Mouse (Mus musculus) brain, embryonic 18.5 days (tissue): ENCODE data around the gene Vwa8.
"Not testable (repeated sequence)": the region's sequence is repeated elsewhere in the genome, so short reads cannot be mapped to it uniquely, and the experiment has no call there.

Experiments
- DNase-seq: peaks from one replicate; pipeline ENCODE4 v3.0.0-alpha.2; 2012; ENCODE audit warnings: low read depth, low spot score

The Vwa8 gene

DNA sequence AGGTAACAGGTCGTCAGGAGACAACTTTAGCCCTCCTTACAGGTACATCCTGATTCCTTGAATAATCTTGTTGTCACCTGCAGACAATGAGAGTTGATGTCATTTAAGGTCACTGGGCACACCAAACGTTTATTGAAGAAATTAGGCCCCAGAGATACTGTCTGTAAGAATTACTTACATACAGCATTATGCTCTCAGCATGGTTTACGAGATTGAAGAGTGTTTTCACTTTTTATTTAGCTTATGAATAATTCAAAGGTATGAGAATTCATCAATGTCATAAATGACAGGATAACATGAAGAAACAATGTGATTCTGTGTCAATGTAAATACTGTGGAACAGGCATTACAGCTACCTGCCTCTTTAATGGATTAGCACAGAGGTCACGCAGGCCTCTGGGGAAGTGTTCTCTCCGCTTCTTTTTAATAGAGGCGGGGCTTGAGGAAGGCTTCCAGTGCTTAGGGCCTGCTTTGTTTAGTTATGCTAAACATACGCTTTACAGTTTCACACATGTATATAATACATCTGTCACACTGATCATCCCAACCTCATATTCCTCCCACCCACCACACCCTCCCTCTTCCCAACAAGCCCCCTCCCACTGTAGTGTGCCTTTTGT, 37.2 kb downstream of the Vwa8 start:
- DNase-seq, result no peak

DNA sequence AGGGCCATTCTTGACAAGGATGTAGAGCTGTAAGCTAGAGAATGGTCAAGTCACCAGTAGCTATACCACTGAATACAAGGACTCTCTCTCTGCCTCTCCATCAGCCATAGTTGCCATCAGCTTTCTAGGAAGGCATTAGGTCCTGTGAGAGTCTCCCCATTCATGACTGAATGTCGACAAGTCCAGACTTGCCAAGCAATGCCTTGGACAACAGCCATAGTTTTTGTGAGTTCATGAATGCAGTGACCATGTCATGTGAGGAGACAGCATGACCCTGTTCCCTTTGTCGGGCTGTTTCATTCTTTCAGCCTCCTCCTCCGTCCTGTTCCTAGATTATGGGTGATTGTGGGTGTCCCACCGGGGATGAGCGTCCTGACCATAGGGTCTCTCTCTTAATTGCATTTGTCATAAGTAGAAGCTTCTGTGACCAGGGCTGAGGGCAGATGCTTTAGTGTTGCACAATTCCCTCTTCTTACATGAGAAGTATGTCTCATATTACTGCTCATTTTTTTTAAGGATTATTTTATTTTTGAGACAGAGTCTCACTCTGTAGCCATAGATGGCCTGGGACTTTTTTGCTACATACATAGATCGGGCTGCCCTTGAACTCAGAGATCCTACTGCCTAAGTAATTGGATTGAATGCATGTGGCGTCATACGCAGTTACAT, 37.8 kb downstream of the Vwa8 start:
- no peak for DNase-seq

DNA sequence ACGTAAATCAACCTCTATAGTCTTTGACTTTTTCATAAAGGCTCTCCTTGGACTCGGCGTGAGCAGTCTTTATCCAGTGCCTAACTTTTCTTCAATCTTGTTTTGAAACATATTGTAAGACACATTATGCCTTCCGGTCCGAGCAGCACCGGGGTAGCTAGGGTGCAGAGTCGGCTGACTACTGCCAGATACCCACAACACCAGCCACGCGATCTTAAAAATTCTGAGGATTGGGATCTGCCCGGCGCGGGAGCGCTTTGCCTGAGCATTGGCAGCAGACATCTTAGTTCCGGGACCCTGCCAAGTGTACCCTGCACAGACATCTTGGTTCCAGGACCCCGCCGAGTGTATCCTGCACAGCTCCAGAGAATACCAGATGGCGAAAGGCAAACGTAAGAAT, 38.6 kb downstream of the Vwa8 start:
- DNase-seq, result not testable (repeated sequence)

DNA sequence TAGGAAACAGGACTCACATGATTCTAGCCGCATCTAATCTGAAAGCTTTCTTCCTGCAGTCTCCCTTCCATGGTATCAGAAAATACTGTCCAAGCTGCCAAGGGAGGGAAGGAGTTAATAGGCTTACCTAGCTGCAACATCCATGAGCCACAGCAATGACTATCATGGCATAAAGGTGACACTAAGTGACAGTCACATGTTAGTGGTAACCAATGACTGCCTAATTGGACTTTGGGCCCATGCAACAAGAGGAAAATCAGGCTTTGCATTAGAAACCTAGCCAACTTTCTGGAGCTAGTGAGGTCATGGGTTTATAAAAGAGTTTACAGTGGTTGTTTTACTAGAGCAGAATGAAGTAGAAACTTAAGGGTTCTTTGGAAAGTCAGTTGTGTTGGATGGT, 46.6 kb downstream of the Vwa8 start:
- DNase-seq, result no peak

DNA sequence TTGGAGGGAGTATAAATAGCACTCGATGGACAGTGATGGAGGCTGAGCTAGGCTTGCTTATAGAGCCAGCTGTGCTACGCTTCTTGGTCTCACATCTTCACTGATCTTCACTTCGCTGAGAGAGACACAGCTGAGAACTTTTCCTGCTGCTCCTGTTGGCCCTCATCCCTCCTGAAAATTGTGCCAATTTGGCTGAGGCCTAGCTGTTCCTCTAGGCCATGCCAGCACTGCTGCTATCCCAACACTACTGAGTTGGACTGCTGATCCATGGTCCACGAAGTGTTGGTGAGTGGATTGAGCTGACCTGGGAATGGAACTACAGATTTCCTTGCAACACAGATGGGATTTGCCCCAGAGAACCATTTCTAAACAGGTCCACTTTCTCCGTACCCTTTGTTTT, 47.4 kb downstream of the Vwa8 start:
- no peak for DNase-seq

DNA sequence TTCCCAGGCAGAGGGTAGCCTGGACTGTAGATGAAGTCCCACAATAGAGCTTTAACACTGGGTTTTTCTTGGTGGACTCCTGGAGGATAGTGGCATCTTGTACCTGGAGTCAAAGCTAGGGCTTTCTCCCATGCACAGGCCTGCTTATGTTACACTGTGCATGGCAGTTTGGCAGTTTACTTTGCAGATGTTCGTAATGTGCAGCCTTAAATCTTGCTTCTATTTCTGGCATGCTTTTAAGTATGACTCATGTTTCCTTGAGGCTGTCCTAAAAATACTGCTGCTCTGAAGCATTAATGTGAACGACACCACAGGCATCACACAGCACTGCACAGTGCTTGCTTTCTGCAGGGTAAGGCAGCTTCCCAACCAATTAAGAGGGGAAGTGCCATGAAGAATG, 51.9 kb downstream of the Vwa8 start:
- DNase-seq, result no peak

DNA sequence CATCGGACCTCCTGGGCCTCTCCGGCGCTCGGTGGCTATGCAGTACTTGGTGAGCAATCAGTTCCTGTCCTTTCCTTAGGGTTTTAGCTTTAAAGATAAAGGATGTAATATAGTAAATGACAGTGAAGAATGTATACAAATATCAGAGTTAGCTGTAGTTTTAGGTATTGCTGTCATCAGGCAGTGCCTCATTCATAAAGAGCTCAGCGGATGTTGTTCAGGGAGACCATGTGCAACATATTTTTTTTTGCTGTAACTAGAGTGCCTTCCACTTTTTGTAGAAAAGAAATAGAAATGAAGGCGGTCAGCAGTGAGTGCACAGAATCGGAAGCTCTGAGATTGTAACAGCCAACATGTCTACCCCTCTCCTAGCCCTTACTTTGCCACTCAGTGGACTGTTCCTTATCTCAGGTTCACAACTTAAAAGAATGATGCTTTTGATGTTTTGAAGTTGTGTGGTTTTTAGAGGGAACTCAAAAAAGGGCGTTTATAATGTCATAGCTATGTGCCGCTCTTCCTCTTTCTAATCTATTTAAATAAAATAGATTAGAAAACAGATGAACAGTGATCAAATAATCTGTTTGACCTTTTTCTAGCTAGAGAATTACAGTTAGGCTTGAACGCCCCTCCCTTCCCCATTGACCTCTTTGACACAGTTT, 59.5 kb downstream of the Vwa8 start:
- DNase-seq, result no peak

DNA sequence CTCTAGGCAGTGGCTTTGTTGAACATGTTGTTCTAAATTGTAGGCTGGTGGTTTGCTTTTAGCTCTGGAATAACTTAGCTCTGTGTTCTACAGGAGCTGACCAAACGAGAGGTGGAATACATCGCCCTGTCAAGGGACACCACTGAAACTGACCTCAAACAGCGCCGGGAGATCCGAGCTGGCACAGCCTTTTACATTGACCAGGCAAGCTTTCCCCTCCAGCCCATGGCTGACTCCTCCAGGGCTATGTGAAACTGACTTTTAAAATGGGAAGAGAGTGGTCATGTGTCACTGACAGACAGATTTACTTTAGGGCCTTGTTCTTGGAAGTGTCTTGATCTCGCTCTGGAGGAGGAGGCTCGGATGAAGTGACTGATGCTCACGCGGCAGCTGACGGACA, 63.2 kb downstream of the Vwa8 start:
- no peak for DNase-seq

DNA sequence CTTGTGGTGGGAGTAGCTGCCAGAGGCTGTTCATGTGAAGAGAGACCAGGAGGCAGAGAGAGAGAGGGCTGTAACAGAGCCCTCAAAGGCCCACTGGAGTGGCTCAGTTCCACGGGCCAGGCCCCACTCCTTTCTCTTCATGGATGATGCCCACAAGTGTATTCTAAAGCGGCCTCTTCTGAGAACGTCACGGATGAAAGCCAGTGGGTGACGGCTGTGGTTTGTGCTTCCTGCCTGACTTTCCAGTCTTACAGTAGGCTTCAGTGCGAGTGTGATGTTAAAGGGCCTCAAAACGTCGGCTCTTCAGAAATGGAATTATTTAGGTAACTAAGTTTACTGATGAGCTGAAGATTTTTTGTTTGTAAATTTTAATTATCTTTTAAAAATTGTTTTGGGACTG, 65.3 kb downstream of the Vwa8 start:
- no peak for DNase-seq

DNA sequence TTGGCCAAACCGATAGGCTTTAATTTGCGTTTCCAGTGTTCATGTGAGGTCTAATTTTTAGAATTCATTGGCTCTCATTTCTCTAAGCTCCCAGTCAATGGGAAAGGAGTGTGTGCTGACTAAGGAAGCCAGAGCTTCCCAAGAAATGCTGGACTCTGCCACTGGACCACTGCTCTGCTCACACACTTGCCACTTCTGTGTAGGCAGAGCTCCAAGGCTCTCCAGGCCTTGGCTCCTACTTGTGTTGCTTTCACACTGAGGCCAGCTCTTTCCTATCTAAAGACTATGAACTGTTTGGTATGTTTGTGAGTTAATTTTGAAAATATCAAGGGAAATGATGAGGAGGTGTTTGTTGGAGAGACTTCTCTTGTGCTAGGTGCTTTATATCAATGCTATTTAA, 67.8 kb downstream of the Vwa8 start:
- DNase-seq, result no peak

DNA sequence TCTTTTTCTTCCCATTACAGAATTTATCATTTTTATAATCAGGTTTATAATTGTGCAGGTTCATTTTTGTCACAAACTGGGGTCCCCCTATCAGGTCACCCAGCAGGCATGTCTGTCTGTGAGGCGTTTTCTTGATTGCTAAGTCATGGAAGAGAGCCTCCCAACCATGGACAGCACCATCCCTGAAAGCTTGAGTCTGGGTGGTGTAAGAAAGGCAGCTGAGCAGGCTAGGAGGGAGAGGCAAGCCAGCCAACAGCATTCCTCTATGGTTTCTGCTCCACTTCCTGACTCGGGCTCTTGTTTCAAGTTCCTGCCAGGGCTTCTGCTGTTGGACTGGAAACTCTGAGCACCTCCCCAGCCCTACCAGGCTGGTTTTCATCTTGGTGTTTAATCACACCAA, 72.4 kb downstream of the Vwa8 start:
- no peak for DNase-seq

DNA sequence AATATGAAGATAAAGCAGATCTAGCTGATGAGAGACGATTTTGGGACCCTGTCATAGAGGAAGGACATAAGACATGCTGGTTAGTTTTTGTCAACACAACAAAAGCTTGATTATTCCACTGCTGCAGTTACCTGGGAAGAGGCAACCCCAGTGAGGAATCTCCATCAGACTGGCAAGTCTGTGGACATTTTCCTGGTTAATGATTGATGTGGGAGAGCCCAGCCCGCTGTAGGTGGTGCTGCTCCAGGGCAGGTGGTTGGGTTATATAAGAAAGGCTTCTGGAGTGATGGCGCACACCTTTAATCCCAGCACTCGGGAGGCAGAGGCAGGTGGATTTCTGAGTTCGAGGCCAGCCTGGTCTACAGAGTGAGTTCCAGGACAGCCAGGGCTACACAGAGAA, 74.8 kb downstream of the Vwa8 start:
- no peak for DNase-seq

DNA sequence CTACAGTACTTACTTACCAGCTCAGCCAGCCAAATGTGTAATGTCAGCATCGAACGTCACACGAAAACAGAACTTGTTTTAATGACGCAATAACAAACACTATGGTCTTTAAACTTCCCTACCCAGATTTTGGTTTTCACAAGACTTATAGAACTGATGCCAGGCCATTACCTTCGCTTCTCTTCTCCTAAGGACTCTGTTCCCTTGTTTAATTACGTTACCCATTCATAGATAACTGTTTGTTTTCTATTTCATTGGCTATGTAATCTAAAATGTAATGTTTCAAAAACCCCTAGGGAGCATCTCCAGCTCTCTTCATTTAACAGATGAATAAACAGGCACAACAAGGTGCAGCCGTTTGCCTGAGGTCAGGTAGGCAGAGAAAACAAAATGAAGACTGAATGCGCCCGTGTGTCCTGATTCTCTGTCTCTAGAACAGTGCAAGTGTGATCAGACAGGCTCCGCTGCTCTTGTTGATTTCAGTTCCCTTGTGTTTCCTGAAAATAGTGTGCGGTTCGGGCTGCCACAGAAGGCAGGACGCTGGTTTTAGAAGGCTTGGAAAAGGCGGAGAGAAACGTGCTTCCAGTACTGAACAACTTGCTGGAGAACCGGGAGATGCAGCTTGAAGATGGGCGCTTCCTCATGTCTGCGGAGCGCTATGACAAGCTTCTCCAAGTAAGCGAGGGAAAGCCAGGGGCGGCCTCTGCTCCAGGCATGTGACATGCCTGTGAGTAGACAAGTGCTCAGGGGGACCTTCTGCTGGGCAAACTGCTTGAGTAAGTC, 76.1 kb downstream of the Vwa8 start:
- DNase-seq, result no peak

DNA sequence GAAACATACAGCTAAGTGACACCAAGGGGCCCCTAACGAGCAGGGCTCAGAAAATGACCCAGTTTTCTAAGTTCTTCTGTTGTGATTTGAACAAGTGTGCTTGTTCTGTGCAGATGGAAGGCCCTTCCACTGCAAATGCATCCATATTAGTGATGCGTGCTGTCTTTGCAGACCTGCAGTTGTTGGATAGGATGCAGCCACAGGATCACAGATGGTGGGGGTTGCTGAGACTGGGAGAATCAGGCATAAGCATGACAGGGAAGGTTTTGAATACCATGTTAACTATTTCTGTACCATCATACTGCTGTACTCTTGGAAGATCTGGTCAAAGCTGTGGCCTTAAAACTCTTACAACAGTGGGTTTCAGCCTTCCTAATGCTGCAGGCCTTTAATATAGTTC, 83.2 kb downstream of the Vwa8 start:
- no peak for DNase-seq

DNA sequence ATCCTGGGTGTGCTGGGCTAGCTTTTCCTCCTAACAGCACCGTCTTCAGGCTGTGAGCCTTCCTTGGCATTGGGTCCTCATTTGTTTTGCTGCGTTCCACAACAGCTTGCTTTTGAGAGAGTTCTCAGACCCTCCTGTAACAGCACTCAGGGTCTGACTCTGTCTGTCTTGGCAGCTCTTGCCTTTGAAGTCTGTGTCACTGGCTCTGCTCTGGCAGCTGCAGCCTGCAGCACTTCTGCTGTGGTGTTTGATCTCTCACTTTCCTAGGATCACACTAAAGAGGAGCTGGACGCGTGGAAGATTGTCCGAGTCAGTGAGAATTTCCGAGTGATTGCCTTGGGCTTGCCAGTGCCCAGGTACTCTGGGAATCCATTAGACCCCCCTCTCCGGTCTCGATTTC, 84.5 kb downstream of the Vwa8 start:
- DNase-seq, result no peak

DNA sequence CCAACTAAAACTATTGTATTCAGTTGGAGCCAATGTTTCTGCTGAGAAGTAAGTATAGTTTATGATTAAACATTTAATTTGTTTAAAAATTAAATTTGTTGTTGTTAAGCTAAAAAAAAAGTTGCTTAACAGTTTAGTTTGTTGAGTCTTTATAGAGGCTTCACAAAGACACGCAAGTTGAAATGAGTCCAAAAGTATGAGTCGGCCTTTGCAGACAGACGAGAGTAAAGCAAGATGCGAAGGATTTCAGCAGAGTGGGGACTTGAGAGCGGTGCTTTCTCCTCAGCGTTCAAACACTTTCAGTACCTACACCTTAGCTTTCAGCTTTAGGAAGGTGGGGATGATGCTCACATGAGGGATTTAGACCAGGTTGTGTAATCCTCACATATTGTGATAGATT, 85.7 kb downstream of the Vwa8 start:
- DNase-seq, result no peak

DNA sequence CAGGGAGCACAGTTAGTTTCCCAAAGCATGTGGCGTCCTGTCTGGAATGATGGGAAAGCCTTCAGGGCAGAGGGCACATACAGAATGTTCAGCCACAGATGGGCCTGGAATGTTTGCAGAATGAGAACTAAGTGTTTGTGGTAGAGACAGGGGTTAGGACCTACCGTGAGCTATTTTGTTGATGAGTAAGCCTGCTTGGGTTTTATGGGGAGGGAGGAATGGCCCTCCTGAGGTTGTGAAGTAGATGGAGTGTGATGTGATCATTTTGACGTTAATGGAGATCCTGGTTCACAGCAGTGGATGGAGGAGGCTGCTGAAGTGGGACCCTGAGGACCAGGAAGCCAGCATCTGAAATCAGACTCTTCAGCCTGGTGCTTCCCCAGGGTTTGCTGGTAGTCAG, 86.9 kb downstream of the Vwa8 start:
- DNase-seq, result no peak

DNA sequence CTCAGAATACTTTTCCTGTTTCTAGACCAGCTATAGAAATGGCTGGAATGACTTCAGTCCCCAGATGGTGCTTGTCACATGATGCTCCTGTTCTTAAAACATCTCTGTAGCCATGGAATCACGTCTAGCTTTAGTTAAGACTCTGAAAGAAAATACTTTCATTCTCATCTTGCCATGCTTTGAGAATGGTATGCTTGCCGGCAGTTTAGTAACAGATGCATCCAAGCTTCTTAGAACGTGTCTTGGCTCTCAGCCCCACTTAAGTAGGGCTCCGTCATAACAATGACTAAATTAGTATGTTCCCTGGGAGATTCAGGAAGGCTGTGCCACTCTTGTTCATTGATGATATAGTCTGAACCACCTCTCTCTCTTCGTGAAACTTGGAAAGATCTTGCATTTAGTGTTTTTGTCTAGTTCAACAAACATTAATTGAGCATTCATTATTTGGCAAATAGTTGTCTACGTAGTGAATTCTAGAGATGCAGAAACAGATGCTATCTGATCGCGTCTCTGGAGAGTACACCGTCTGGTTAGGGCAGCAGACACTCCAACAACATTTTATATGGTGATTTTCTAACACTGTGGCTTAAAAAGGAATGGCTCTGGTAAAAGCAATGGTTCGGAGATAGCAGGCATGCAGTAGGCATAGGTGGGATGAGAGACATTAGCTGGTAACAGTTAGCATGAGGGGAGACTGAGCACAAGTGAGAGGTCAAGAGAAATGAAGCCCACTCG, 93.1 kb downstream of the Vwa8 start:
- DNase-seq, result peak; percentile 70

DNA sequence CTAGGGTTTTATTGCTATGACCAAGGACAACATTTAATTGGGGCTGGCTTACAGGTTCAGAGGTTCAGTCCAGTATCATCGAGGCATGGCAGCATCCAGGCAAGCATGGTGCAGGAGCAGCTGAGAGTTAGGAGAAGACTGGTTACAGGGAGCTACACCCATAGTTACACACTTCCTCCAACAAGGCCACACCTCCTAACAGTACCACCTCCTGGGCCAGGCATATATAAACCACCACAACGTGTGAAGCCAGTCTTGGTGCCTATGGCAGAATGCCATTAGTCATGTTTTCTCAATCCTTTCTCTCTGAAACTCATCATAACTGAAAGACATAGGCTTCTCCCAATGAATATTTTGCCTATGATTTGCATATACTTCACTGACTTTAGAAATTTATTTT, 106.9 kb downstream of the Vwa8 start:
- no peak for DNase-seq

DNA sequence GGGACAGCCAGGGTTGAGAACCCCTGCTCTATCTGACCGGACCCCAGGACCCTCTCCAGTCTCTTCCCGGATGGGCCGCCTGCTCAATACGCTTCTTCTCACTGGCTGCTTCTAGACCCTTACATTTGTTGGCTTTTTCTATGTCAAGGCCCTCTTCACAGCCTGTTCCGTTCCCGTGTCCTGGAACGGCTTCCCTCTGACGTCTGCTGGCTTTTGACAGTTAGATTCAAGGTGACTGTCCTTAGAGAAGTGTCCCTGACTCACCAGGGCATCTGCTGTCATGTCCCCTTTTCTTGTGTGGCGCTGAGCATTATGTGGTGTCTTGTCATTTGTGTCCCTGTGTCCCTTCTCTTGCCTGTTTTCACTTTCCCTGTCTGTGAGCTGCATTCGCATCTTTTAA, 121.8 kb downstream of the Vwa8 start:
- no peak for DNase-seq

DNA sequence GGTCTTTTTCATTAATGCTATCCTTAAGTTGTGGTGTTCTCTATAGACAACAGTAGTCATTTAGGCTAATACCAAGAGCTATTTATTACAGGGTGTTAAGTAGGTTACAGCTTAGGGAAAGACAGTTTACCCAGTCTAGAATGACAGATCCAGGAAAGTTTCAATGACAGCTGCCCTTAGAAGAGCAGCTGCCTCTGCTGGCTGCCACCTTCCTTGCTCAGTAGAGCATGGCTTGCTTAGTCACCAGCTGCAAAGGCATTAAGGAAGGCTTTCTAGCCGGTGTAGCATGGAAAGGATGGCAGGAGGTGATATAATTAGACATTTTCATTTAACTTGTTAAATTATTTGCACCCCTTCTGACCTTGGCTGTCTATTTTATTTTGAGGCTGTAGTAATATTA, 123.6 kb downstream of the Vwa8 start:
- DNase-seq, result no peak

DNA sequence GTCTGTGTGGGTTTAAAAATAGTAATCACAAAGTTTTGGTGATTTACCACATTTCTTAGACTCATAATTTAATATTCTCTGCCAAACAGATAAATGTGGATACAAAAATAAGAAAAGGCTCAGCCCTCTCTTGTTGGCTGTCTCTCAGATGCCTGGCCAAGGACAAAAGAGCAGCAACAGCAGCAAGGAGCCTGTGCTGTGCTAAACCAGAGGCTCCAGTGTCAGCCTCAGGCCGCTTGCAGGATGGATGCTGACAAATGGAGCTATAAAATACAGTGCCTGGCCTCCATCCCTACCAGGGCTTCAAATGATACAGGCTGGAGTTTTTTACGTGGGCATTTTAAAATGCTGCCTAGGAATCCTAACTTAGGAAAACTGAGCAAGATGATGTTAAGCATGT, 134.3 kb downstream of the Vwa8 start:
- no peak for DNase-seq
